Mouse (Mus musculus) MEL (cell line): Measurements from ENCODE around the gene Gm10644. TPM values are rescaled to one million over a fixed set of nuclear protein-coding genes. Genes with fewer than 3 reads are reported as not detected.

Experiments
- DNase-seq: peaks from one replicate; pipeline ENCODE4 v3.0.0; 2011; ENCODE audit warnings: low read depth, low spot score
- H3K27ac ChIP-seq: 2 replicates; pipeline ENCODE4 v1.5.1; 2012; ENCODE audit warnings: low read depth, mild to moderate bottlenecking, control low read depth, low read length, moderate library complexity; ENCODE audit not compliant: control insufficient read depth
- H3K27me3 ChIP-seq, 2 experiments: fragments of 150-350 bp in 1 of 2; sonication (generic) in 1 of 2; 2 replicates each; pipeline ENCODE4 v1.6.1; 2012; ENCODE audit warnings: low read length in 2 of 2, mild to moderate bottlenecking in 2 of 2, improper control_type of control experiment in 1 of 2, moderate library complexity in 1 of 2; ENCODE audit not compliant: insufficient read depth in 2 of 2, control insufficient read depth in 1 of 2
- H3K36me3 ChIP-seq, 2 experiments: 2 replicates each; pipeline ENCODE4 v1.6.1; 2012 to 2014; ENCODE audit warnings: low read length in 2 of 2, improper control_type of control experiment in 1 of 2, inconsistent platforms in 1 of 2, mild to moderate bottlenecking in 1 of 2; ENCODE audit not compliant: insufficient read depth in 2 of 2, control insufficient read depth in 1 of 2
- H3K4me1 ChIP-seq, 2 experiments: fragments of 150-350 bp in 1 of 2; sonication (generic) in 1 of 2; 2 replicates each; pipeline ENCODE4 v1.6.1; 2012; ENCODE audit warnings: low read length in 2 of 2, improper control_type of control experiment in 1 of 2, mild to moderate bottlenecking in 1 of 2; ENCODE audit not compliant: insufficient read depth in 2 of 2, control insufficient read depth in 1 of 2
- H3K4me3 ChIP-seq, 2 experiments: fragments of 150-350 bp in 1 of 2; sonication (generic) in 1 of 2; 2 replicates each; pipeline ENCODE4 v1.5.1; 2012; ENCODE audit warnings: low read depth in 2 of 2, low read length in 2 of 2, mild to moderate bottlenecking in 2 of 2, moderate library complexity in 2 of 2, control low read depth in 1 of 2, improper control_type of control experiment in 1 of 2; ENCODE audit not compliant: control insufficient read depth in 1 of 2, insufficient read depth in 1 of 2
- H3K79me2 ChIP-seq: 2 replicates; pipeline ENCODE4 v1.6.1; 2012; ENCODE audit warnings: mild to moderate bottlenecking, low read length, moderate library complexity; ENCODE audit not compliant: control insufficient read depth, poor library complexity, insufficient read depth
- H3K9ac ChIP-seq: 2 replicates; pipeline ENCODE4 v1.6.1; 2012; ENCODE audit warnings: low read depth, mild to moderate bottlenecking, control low read depth, low read length, moderate library complexity; ENCODE audit not compliant: control insufficient read depth, poor library complexity, severe bottlenecking
- H3K9me3 ChIP-seq: fragments of 150-350 bp; sonication (generic); replicated peaks from 2 replicates; pipeline ENCODE4 v1.6.1; 2012; ENCODE audit warnings: mild to moderate bottlenecking, low read length, improper control_type of control experiment, moderate library complexity; ENCODE audit not compliant: insufficient read depth
- BHLHE40 ChIP-seq: IDR thresholded peaks from 2 replicates; pipeline ENCODE4 v1.6.1; 2012; ENCODE audit warnings: low read depth, mild to moderate bottlenecking, inconsistent platforms, low read length, improper control_type of control experiment, borderline replicate concordance
- CHD1 ChIP-seq: IDR thresholded peaks from 2 replicates; pipeline ENCODE4 v1.6.1; 2012; ENCODE audit warnings: low read depth, mild to moderate bottlenecking, inconsistent platforms, low read length, improper control_type of control experiment
- CHD2 ChIP-seq: IDR thresholded peaks from 2 replicates; pipeline ENCODE4 v1.6.1; 2011; ENCODE audit warnings: low read length, improper control_type of control experiment
- CTCF ChIP-seq, 3 experiments: IDR thresholded peaks in 2 of 3; conservative IDR thresholded peaks in 1 of 3; 2 replicates each; pipeline ENCODE4 v1.5.1; 2011 to 2012; ENCODE audit warnings: low read length in 3 of 3, low read depth in 2 of 3, mild to moderate bottlenecking in 2 of 3, improper control_type of control experiment in 1 of 3, inconsistent platforms in 1 of 3, mixed read lengths in 1 of 3, moderate library complexity in 1 of 3; ENCODE audit not compliant: control insufficient read depth in 1 of 3, insufficient read depth in 1 of 3, poor library complexity in 1 of 3, severe bottlenecking in 1 of 3
- E2F4 ChIP-seq: IDR thresholded peaks from 2 replicates; pipeline ENCODE4 v1.6.1; 2011; ENCODE audit warnings: low read depth, low read length, improper control_type of control experiment, borderline replicate concordance
- ELF1 ChIP-seq: IDR thresholded peaks from 2 replicates; pipeline ENCODE4 v1.6.1; 2014; ENCODE audit warnings: low read depth, mild to moderate bottlenecking, inconsistent platforms, low read length, improper control_type of control experiment, moderate library complexity
- EP300 ChIP-seq, 2 experiments: IDR thresholded peaks; 2 replicates each; pipeline ENCODE4 v1.6.1; 2011; ENCODE audit warnings: improper control_type of control experiment in 2 of 2, low read length in 2 of 2, low read depth in 1 of 2, mild to moderate bottlenecking in 1 of 2
- ETS1 ChIP-seq: IDR thresholded peaks from 2 replicates; pipeline ENCODE4 v1.6.1; 2012; ENCODE audit warnings: low read depth, mild to moderate bottlenecking, inconsistent platforms, low read length, improper control_type of control experiment, moderate library complexity
- GABPA ChIP-seq: IDR thresholded peaks from 2 replicates; pipeline ENCODE4 v1.6.1; 2012; ENCODE audit warnings: low read depth, mild to moderate bottlenecking, inconsistent platforms, low read length, improper control_type of control experiment, moderate library complexity
- GATA1 ChIP-seq: IDR thresholded peaks from 2 replicates; pipeline ENCODE4 v1.6.1; 2011; ENCODE audit warnings: low read depth, low read length, improper control_type of control experiment
- HCFC1 ChIP-seq: IDR thresholded peaks from 2 replicates; pipeline ENCODE4 v1.6.1; 2012; ENCODE audit warnings: low read depth, mild to moderate bottlenecking, inconsistent platforms, low read length, improper control_type of control experiment, moderate library complexity
- JUND ChIP-seq: IDR thresholded peaks from 2 replicates; pipeline ENCODE4 v1.6.1; 2011; ENCODE audit warnings: low read depth, mild to moderate bottlenecking, improper control_type of control experiment, low read length
- KAT2A ChIP-seq: conservative IDR thresholded peaks from 2 replicates; pipeline ENCODE4 v1.6.1; 2012; ENCODE audit warnings: low read depth, low read length, improper control_type of control experiment, inconsistent platforms
- MAFK ChIP-seq: IDR thresholded peaks from 2 replicates; pipeline ENCODE4 v1.6.1; 2011; ENCODE audit warnings: low read depth, mild to moderate bottlenecking, low read length, improper control_type of control experiment, borderline replicate concordance
- MAX ChIP-seq: IDR thresholded peaks from 2 replicates; pipeline ENCODE4 v1.6.1; 2011; ENCODE audit warnings: low read length, improper control_type of control experiment
- MAZ ChIP-seq: IDR thresholded peaks from 2 replicates; pipeline ENCODE4 v1.6.1; 2012; ENCODE audit warnings: low read depth, mild to moderate bottlenecking, inconsistent platforms, low read length, improper control_type of control experiment
- MEF2A ChIP-seq: IDR thresholded peaks from 2 replicates; pipeline ENCODE4 v1.6.1; 2014; ENCODE audit warnings: low read depth, mild to moderate bottlenecking, inconsistent platforms, low read length, improper control_type of control experiment; ENCODE audit not compliant: poor library complexity, insufficient replicate concordance, severe bottlenecking; ENCODE audit errors: extremely low read depth
- NELFE ChIP-seq: IDR thresholded peaks from 2 replicates; pipeline ENCODE4 v1.6.1; 2011; ENCODE audit warnings: low read depth, low read length, improper control_type of control experiment
- POLR2AphosphoS5 ChIP-seq: IDR thresholded peaks from 2 replicates; pipeline ENCODE4 v1.6.1; 2012; ENCODE audit warnings: low read depth, borderline replicate concordance, mild to moderate bottlenecking, inconsistent platforms, low read length, moderate library complexity, mixed read lengths
- SIN3A ChIP-seq: IDR thresholded peaks from 2 replicates; pipeline ENCODE4 v1.6.1; 2012; ENCODE audit warnings: low read length, improper control_type of control experiment, inconsistent platforms
- TAL1 ChIP-seq: IDR thresholded peaks from 2 replicates; pipeline ENCODE4 v1.6.1; 2012; ENCODE audit warnings: mild to moderate bottlenecking, inconsistent platforms, low read length, moderate library complexity, mixed read lengths
- TBP ChIP-seq: IDR thresholded peaks from 2 replicates; pipeline ENCODE4 v1.8.0; 2011; ENCODE audit warnings: low read depth, low read length, improper control_type of control experiment
- ZC3H11A ChIP-seq: IDR thresholded peaks from 2 replicates; pipeline ENCODE4 v1.6.1; 2012; ENCODE audit warnings: low read depth, mild to moderate bottlenecking, inconsistent platforms, low read length, improper control_type of control experiment
- polyA plus RNA-seq, 2 experiments: library from polyadenylated mRNA; stranded (reverse) in 1 of 2; unstranded in 1 of 2; fragments of >175 nt in 1 of 2; fragments of >200 nt in 1 of 2; gene quantifications; 2 replicates each; pipeline versions ENCODE4 v1.2.1 to v1.2.4; 2012; ENCODE audit warnings: low replicate concordance in 2 of 2, low read depth in 1 of 2; ENCODE audit not compliant: insufficient read length in 2 of 2, insufficient read depth in 1 of 2, missing spikeins in 1 of 2
- total RNA-seq: library from RNA; depleted of rRNA; stranded (reverse); fragments of 300-350 nt; gene quantifications from 2 replicates; pipeline ENCODE4 v1.2.3, GENCODE M21; 2012

Gene Gm10644
- total and polyA plus RNA-seq, 3 experiments: 0.35 to 0.49 TPM; not detected in 1

- TF ChIP-seq CHD1 (no peak), CHD2 (no peak), ETS1 (peak; percentile 63), TBP (no peak), E2F4 (no peak), POLR2AphosphoS5 (no peak), TAL1 (no peak), EP300 (IDR thresholded peaks at IDR 0.05; ENCODE audit: low read depth in 1 of 2, low read length in 2 of 2) (peak in 1 of 2 experiments; percentile 32; a peak in 1 of 4 replicates), MAFK (no peak), KAT2A (no peak), NELFE (no peak), BHLHE40 (peak; percentile 82; the same call in 1 of the 2 replicates), MAX (peak; percentile 83), MEF2A (no peak), SIN3A (no peak; the same call in 1 of the 2 replicates), MAZ (no peak), ZC3H11A (no peak), HCFC1 (no peak), GATA1 (no peak; the same call in 1 of the 2 replicates), JUND (no peak), CTCF (IDR thresholded peaks at IDR 0.05 in 2 of 3, conservative IDR thresholded peaks at IDR 0.05 in 1 of 3; ENCODE audit: control insufficient read depth in 1 of 3, insufficient read depth in 1 of 3, low read depth in 2 of 3, low read length in 3 of 3, poor library complexity in 1 of 3, severe bottlenecking in 1 of 3) (no peak), ELF1 (no peak), GABPA (no peak)
Observed at GRCm38 (mm10) chr8:83911809-83912731, 42.9 kb downstream of the Gm10644 start (continued).

GRCm38 (mm10) chr8:83909311-83909710 lies 45.7 kb downstream of the Gm10644 start:
- Histone ChIP-seq H3K9me3 (no peaks in the 10 kb centered on the region), H3K36me3 (peaks cover 0 to 17% of the 10 kb centered on the region in 2 experiments; a peak in 2 of 4 replicates), H3K27ac (no peak overlapping the region), H3K27me3 (no peaks in the 10 kb centered on the region), H3K4me3 (no peak overlapping the region), H3K4me1 (peaks cover 6 to 27% of the 10 kb centered on the region in 2 experiments), H3K9ac (no peak overlapping the region), H3K79me2 (peaks cover 8% of the 10 kb centered on the region)
- DNase-seq: no peak
- TF ChIP-seq CHD2 (no peak), ELF1 (no peak)
